Mouse (Mus musculus) thymus, adult 2 months (tissue): ENCODE results near the gene C3ar1. TPM values are rescaled to one million over a fixed set of nuclear protein-coding genes. Genes with fewer than 3 reads are reported as not detected.
A peak's percentile ranks its signal among the peaks of the same experiment; 100 is the strongest.

Source experiments
- DNase-seq: peaks from one replicate; pipeline ENCODE4 v3.0.0; 2021
- H3K27ac ChIP-seq: fragments of 200-500 bp; 2 replicates; pipeline ENCODE4 v1.5.1; 2012; ENCODE audit warnings: low read length, control low read depth; ENCODE audit not compliant: control insufficient read depth, insufficient read depth
- H3K27me3 ChIP-seq: fragments of 200-500 bp; 2 replicates; pipeline ENCODE4 v1.6.1; 2012; ENCODE audit warnings: mild to moderate bottlenecking, low read length, moderate library complexity, mixed read lengths; ENCODE audit not compliant: control insufficient read depth, insufficient read depth
- H3K36me3 ChIP-seq: fragments of 200-500 bp; 2 replicates; pipeline ENCODE4 v1.6.1; 2012; ENCODE audit warnings: mild to moderate bottlenecking, low read length, moderate library complexity; ENCODE audit not compliant: control insufficient read depth, insufficient read depth
- H3K4me1 ChIP-seq: fragments of 200-500 bp; replicated peaks from 2 replicates; pipeline ENCODE4 v1.6.1; 2012; ENCODE audit warnings: low read length; ENCODE audit not compliant: control insufficient read depth, insufficient read depth
- H3K4me3 ChIP-seq: fragments of 200-500 bp; 2 replicates; pipeline ENCODE4 v1.5.1; 2012; ENCODE audit warnings: mild to moderate bottlenecking, low read length, control low read depth, moderate library complexity; ENCODE audit not compliant: control insufficient read depth, insufficient read depth
- CTCF ChIP-seq: fragments of 200-500 bp; IDR thresholded peaks from 2 replicates; pipeline ENCODE4 v1.5.1; 2012; ENCODE audit warnings: mild to moderate bottlenecking, control low read depth, low read length, moderate library complexity, borderline replicate concordance; ENCODE audit not compliant: control insufficient read depth, poor library complexity, insufficient read depth; ENCODE audit errors: extremely low read depth
- POLR2A ChIP-seq: fragments of 200-500 bp; IDR thresholded peaks from 2 replicates; pipeline ENCODE4 v1.6.1; 2012; ENCODE audit warnings: mild to moderate bottlenecking, low read length, control low read depth, moderate library complexity; ENCODE audit not compliant: control insufficient read depth, poor library complexity, insufficient read depth; ENCODE audit errors: extremely low read depth
- WGBS: fragments of 180-500 bp; shearing (Covaris S2); methylation state at CpG from one replicate; pipeline ENCODE4 v1.1.7; 2018; 5-methylcytosine and 5-hydroxymethylcytosine counted together
- polyA plus RNA-seq: library from polyadenylated mRNA; depleted of rRNA; stranded (reverse); fragments of >200 nt; gene quantifications from 2 replicates; pipeline ENCODE4 v1.2.3, GENCODE M21; 2012

The C3ar1 gene
- polyA plus RNA-seq, 1 experiment = 4.3 TPM

- 94% methylated on average over 7 of the region's 7 CpGs for WGBS
- H3K4me3 ChIP-seq = no peak overlapping the region
Observed at GRCm38 (mm10) chr6:122879141-122879735, 23.3 kb upstream of the C3ar1 start.

GRCm38 (mm10) chr6:122874720-122875389 is 18.9 kb upstream of the C3ar1 start:
- WGBS = under 1% methylated on average over 31 of the region's 31 CpGs
- H3K27ac ChIP-seq = no peak overlapping the region

More at GRCm38 (mm10) chr6:122879141-122879735, 23.3 kb upstream of the C3ar1 start:
- Histone ChIP-seq H3K4me1 (no peaks in the 10 kb centered on the region), H3K27me3 (no peaks in the 10 kb centered on the region), H3K36me3 (peaks cover 41% of the 10 kb centered on the region), H3K27ac (no peak overlapping the region)
- TF ChIP-seq CTCF = no peak
- no peak for TF ChIP-seq POLR2A
- DNase-seq = no peak

GRCm38 (mm10) chr6:122873871-122874719 is 18.1 kb upstream of the C3ar1 start, which contains the start of gene Necap1:
Gene Necap1 (plus strand): TSS chr6:122874474.
- Histone ChIP-seq H3K4me1 (no peaks in the 10 kb centered on the region), H3K27ac (no peak within 1 kb of the TSS), H3K4me3 (peak within 1 kb of the TSS; percentile 81), H3K27me3 (no peaks in the 10 kb centered on the region), H3K36me3 (no peaks in the 10 kb centered on the region)
- 8% methylated on average over 43 of the region's 43 CpGs for WGBS
- TF ChIP-seq POLR2A = 0 out of 2 replicates have a peak, but pooled peaks have one; percentile 40
- peak; percentile 90 for TF ChIP-seq CTCF
- peak; percentile 96 for DNase-seq

More at GRCm38 (mm10) chr6:122874720-122875389, 18.9 kb upstream of the C3ar1 start:
- DNase-seq = no peak
- TF ChIP-seq CTCF (no peak), POLR2A (no peak)
- no peaks in the 10 kb centered on the region; the same call in 1 of the 2 replicates for H3K36me3 ChIP-seq
- peak overlapping the region; percentile 81 for H3K4me3 ChIP-seq
- H3K27me3 ChIP-seq = no peaks in the 10 kb centered on the region
- H3K4me1 ChIP-seq = no peaks in the 10 kb centered on the region

- Histone ChIP-seq H3K27me3 (no peaks in the 10 kb centered on the region), H3K27ac (no peak overlapping the region), H3K4me3 (no peak overlapping the region), H3K36me3 (no peaks in the 10 kb centered on the region), H3K4me1 (no peaks in the 10 kb centered on the region)
- TF ChIP-seq CTCF (no peak), POLR2A (no peak)
- DNase-seq = peak; percentile 9
- WGBS = 20% methylated on average over 5 of the region's 5 CpGs
Observed at GRCm38 (mm10) chr6:122872800-122873199, 16.8 kb upstream of the C3ar1 start.

- TF ChIP-seq CTCF (no peak), POLR2A (no peak)
- H3K27me3 ChIP-seq = no peaks in the 10 kb centered on the region
- WGBS = 92% methylated on average over 11 of the region's 11 CpGs
- no peak overlapping the region for H3K4me3 ChIP-seq
- H3K4me1 ChIP-seq = no peaks in the 10 kb centered on the region
- no peaks in the 10 kb centered on the region for H3K36me3 ChIP-seq
- no peak for DNase-seq
- no peak overlapping the region for H3K27ac ChIP-seq
Observed at GRCm38 (mm10) chr6:122869846-122870245, 13.9 kb upstream of the C3ar1 start.

- 60% methylated on average over 4 of the region's 4 CpGs for WGBS
- Histone ChIP-seq H3K4me1 (no peaks in the 10 kb centered on the region), H3K27ac (no peak overlapping the region), H3K4me3 (no peak overlapping the region), H3K27me3 (no peaks in the 10 kb centered on the region), H3K36me3 (no peaks in the 10 kb centered on the region)
- TF ChIP-seq POLR2A = no peak
- no peak for TF ChIP-seq CTCF
- DNase-seq = no peak
Observed at GRCm38 (mm10) chr6:122867914-122868313, 12.0 kb upstream of the C3ar1 start.
